Mouse (Mus musculus): ENCODE data around the gene Grik4. TPM values are rescaled to one million over a fixed set of nuclear protein-coding genes. Genes with fewer than 3 reads are reported as not detected.
A peak's percentile ranks its signal among the peaks of the same experiment; 100 is the strongest.

Grik4 gene
- total and polyA plus RNA-seq, 3 experiments: not detected

DNA sequence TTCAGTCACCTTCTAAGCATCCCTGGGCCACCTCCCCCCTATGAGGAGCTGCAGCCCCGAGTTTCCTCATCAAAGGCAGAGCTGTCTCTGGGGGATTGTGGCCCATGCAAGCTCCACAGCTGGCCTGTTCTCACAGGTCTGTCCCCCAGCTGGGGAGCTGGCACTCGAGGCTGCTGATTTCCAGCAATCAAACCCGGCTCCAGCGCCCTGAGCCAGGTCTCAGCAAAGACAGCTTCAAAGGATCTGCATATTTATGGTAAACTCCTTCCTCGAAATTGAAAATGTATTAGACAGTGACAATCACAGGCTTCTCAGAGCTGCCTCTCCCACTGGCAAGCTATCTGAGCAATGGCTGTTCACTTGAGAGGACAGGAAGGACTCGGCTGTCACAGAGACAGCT lies 330.5 kb downstream of the Grik4 start:
- H3K79me2 ChIP-seq (replicated peaks; ENCODE audit: control insufficient read depth, extremely low read depth, insufficient read depth, poor library complexity, severe bottlenecking): no peaks in the 10 kb centered on the region
- no peak for TF ChIP-seq POLR2AphosphoS2 (IDR thresholded peaks at IDR 0.05; ENCODE audit: low read depth, low read length)
- TF ChIP-seq POLR2A (IDR thresholded peaks at IDR 0.05; ENCODE audit: low read depth, low read length): no peak
- no peak for TF ChIP-seq BHLHE40 (IDR thresholded peaks at IDR 0.05; ENCODE audit: low read depth, low read length)
- peak; percentile 69; the same call in 1 of the 2 replicates for TF ChIP-seq TBP (conservative IDR thresholded peaks at IDR 0.05; ENCODE audit: low read depth, low read length)
- TF ChIP-seq ELF1 (IDR thresholded peaks at IDR 0.05; ENCODE audit: low read depth, low read length): no peak
- no peak for TF ChIP-seq MAZ (IDR thresholded peaks at IDR 0.05; ENCODE audit: low read depth, low read length)
- no peak for TF ChIP-seq GABPA (IDR thresholded peaks at IDR 0.05; ENCODE audit: insufficient replicate concordance, low read depth, low read length)
- dilution Hi-C loops (cut with MboI; ENCODE audit: extremely low pct_ligation_motif_present, extremely low pct_unique_long_range_greater_than_20kb, low sequenced_read_pairs): no loop called here

DNA sequence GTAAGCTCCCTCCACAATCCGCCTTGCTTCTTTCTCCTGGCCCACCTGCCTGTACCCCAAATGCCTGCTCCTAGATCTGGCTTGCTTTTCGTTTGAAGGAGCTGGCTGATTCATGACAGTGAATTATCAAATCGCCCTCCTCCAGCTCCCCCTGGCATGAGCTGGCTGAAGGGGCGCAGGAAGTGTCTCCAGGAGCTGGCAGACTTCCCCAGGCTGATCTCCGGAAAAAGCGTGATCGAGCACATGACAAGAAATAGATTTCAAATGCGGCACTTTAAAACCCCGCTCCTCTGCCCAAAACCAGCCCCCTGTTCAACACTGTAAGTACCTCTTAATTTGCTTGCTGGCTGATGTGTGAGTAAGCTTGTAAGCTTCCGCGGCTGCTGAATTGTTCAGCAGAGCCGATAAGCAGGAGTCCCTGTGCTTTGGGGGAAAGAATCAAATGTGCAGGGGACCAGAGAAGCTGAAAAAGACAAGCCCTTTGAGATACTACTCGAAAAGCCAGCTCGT lies 331.8 kb downstream of the Grik4 start:
- Histone ChIP-seq H3K27ac (ENCODE audit: insufficient read depth, low read depth) (no peak overlapping the region), H3K36me3 (replicated peaks in 1 of 2; ENCODE audit: control insufficient read depth in 1 of 2, insufficient read depth in 1 of 2, low read length in 1 of 2) (no peaks in the 10 kb centered on the region), H3K4me1 (ENCODE audit: control insufficient read depth in 1 of 2, insufficient read depth in 2 of 2) (peaks cover 4 to 10% of the 10 kb centered on the region in 2 experiments; a peak in 2 of 4 replicates), H3K9ac (ENCODE audit: insufficient read depth, low read depth) (no peak overlapping the region), H3K9me3 (replicated peaks; ENCODE audit: low read length) (no peaks in the 10 kb centered on the region), H3K4me2 (ENCODE audit: insufficient read depth, low read depth, poor library complexity, severe bottlenecking) (no peak overlapping the region), H3K79me2 (replicated peaks; ENCODE audit: control insufficient read depth, extremely low read depth, insufficient read depth, poor library complexity, severe bottlenecking) (no peaks in the 10 kb centered on the region), H3K27me3 (replicated peaks) (peaks cover 94% of the 10 kb centered on the region), H3K4me3 (replicated peaks in 1 of 3; ENCODE audit: low read depth in 2 of 3, low read length in 2 of 3, poor library complexity in 1 of 3) (no peak overlapping the region)
- no peak for DNase-seq (ENCODE audit: extremely low read depth)
- TF ChIP-seq PAX5 (IDR thresholded peaks at IDR 0.05; ENCODE audit: low read length) (no peak), MAX (IDR thresholded peaks at IDR 0.05; ENCODE audit: low read length) (no peak)
- dilution Hi-C loops (cut with MboI; ENCODE audit: extremely low pct_ligation_motif_present, extremely low pct_unique_long_range_greater_than_20kb, low sequenced_read_pairs): no loop called here
- in situ Hi-C loops (cut with MboI; ENCODE audit: low pct_ligation_motif_present, low pct_unique_long_range_greater_than_20kb, low sequenced_read_pairs): no loop called here

More for the DNA sequence above, 330.5 kb downstream of the Grik4 start:
- no peaks in the 10 kb centered on the region for H3K9me3 ChIP-seq (replicated peaks; ENCODE audit: low read length)
- no peak overlapping the region for H3K27ac ChIP-seq (ENCODE audit: insufficient read depth, low read depth)
- H3K4me1 ChIP-seq (ENCODE audit: control insufficient read depth in 1 of 2, insufficient read depth in 2 of 2): peaks cover 4 to 10% of the 10 kb centered on the region in 2 experiments; a peak in 2 of 4 replicates
- in situ Hi-C loops (cut with MboI; ENCODE audit: low pct_ligation_motif_present, low pct_unique_long_range_greater_than_20kb, low sequenced_read_pairs): no loop called here
- peak; percentile 17 for DNase-seq (ENCODE audit: extremely low read depth)
- no peaks in the 10 kb centered on the region for H3K36me3 ChIP-seq (replicated peaks in 1 of 2; ENCODE audit: control insufficient read depth in 1 of 2, insufficient read depth in 1 of 2, low read length in 1 of 2)
- H3K4me2 ChIP-seq (ENCODE audit: insufficient read depth, low read depth, poor library complexity, severe bottlenecking): no peak overlapping the region
- H3K4me3 ChIP-seq (replicated peaks in 1 of 3; ENCODE audit: low read depth in 2 of 3, low read length in 2 of 3, poor library complexity in 1 of 3): no peak overlapping the region
- H3K27me3 ChIP-seq (replicated peaks): peaks cover 89% of the 10 kb centered on the region
- H3K9ac ChIP-seq (ENCODE audit: insufficient read depth, low read depth): no peak overlapping the region

DNA sequence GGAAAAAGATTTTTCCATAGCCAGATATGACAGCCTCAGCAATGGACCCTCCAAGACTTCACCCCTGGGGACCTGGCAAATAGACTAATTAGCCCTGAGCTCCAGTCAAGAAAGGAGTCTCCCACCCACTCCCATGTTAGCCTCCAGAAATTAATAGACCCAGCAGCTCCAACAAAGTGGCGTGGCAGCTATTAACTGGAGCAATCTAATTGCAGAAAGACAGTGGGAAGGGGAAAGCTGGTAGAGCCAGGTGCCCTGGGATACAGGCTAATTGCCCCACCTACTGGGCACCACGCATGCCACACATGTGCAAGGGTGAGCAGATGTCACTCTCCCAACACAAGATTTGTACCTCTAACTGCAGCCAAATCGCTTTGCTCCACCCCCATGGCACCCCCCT lies 342.8 kb downstream of the Grik4 start:
- H3K9ac ChIP-seq (ENCODE audit: insufficient read depth, low read depth): no peak overlapping the region
- H3K4me3 ChIP-seq (replicated peaks in 1 of 3; ENCODE audit: low read depth in 2 of 3, low read length in 2 of 3, poor library complexity in 1 of 3): no peak overlapping the region
- peaks cover 92% of the 10 kb centered on the region for H3K27me3 ChIP-seq (replicated peaks)
- H3K4me1 ChIP-seq (ENCODE audit: control insufficient read depth in 1 of 2, insufficient read depth in 2 of 2): no peaks in the 10 kb centered on the region
- H3K9me3 ChIP-seq (replicated peaks; ENCODE audit: low read length): peaks cover 5% of the 10 kb centered on the region
- H3K4me2 ChIP-seq (ENCODE audit: insufficient read depth, low read depth, poor library complexity, severe bottlenecking): no peak overlapping the region
- TF ChIP-seq RAD21 (IDR thresholded peaks at IDR 0.05; ENCODE audit: low read depth, low read length) (peak; percentile 40), CTCF (conservative IDR thresholded peaks at IDR 0.05 in 1 of 2, IDR thresholded peaks at IDR 0.05 in 1 of 2; ENCODE audit: low read depth in 2 of 2, low read length in 2 of 2) (peak; percentile 10 to 51; a peak in 2 of 4 replicates), PAX5 (IDR thresholded peaks at IDR 0.05; ENCODE audit: low read length) (no peak), SMC3 (IDR thresholded peaks at IDR 0.05; ENCODE audit: low read depth, low read length) (peak; percentile 30)
- H3K27ac ChIP-seq (ENCODE audit: insufficient read depth, low read depth): no peak overlapping the region
- in situ Hi-C loops (cut with MboI; ENCODE audit: low pct_ligation_motif_present, low pct_unique_long_range_greater_than_20kb, low sequenced_read_pairs) (no loop called here), dilution Hi-C loops (cut with MboI; ENCODE audit: extremely low pct_ligation_motif_present, extremely low pct_unique_long_range_greater_than_20kb, low sequenced_read_pairs) (no loop called here)
- DNase-seq (ENCODE audit: extremely low read depth): no peak
- no peaks in the 10 kb centered on the region for H3K79me2 ChIP-seq (replicated peaks; ENCODE audit: control insufficient read depth, extremely low read depth, insufficient read depth, poor library complexity, severe bottlenecking)
- H3K36me3 ChIP-seq (replicated peaks in 1 of 2; ENCODE audit: control insufficient read depth in 1 of 2, insufficient read depth in 1 of 2, low read length in 1 of 2): no peaks in the 10 kb centered on the region

Data from CH12.LX (cell line).